Mouse (Mus musculus) left cerebral cortex, postnatal 36 days (tissue): ENCODE measurements at regions not wholly inside any gene's neighbourhood (a gene's known extent, or its start where the extent isn't known, plus 50 kb on each side); places are given as distances from the start of the nearest gene placed in this dataset.

ENCODE experiments used
- DNase-seq, 2 experiments: peaks; one replicate each; pipeline ENCODE4 v3.0.0; 2021 to 2022; ENCODE audit warnings: low spot score in 2 of 2, mixed read lengths in 1 of 2
- intact Hi-C: fragments of 180-260 bp; cut with DNase I; formaldehyde crosslinking; loops from one replicate; pipeline ENCODE4 v1.15.1; 2025

DNA sequence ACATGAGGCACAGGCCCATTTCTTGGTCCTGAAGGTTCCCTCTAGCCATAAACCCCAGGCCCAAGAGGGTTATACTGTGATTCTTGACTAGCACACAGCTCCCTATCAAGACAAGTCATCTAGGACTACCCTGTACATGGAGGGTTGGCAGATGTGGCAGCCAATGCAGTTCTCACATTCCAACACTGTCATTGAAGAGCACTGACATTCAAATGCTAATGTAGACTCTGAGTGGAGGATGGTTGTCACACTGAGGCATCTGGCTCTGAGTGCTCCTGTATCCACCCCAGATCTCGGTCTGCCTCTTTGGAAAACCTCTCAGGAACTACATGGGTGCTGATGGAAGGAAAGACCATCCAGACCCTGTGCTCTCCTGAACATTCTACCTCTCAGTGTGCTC, 900.5 kb upstream of the 1700015G11Rik start:
- intact Hi-C loops: no loop called here
- no peak for DNase-seq

GRCm38 (mm10) chr7:52911279-52911678, 895.8 kb upstream of the 1700015G11Rik start:
- intact Hi-C loops: no loop called here
- DNase-seq: no peak

DNA sequence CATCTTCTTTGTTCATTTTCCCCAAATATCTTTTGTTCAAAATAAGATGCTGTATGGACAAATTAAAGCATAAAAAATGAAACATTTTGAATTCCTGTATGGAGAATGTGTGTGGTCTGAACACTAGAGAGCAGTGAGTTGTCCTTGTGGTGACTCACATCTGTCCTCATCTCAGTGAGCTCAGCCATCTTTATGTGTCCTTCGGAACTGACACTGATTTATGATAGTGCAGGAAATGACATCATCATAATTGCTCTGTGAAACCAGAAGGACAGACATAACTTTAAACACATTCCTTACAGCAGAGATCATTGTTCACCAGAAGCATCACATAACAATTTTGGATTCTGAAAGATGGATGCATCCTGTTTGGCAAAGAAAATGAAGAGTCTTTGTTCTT, 850.2 kb upstream of the 1700015G11Rik start:
- no peak for DNase-seq
- intact Hi-C loops: no loop called here

DNA sequence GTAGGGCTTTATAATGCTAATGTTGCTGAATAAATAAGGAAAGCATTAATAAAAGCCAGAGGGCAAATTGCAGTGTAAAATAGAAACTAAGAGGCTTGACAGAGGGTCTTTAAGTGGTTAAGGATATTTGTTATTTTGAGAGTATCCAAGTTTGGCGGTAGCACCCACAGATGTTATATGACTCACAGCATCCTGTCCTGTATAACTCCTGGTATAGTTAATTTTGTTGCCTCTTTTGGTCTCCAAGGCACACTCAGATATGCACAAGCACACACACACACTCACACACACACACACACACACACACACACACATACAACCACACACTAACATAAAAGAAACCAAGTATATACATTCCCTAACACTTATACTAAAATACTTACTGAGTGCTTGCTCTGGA, 806.8 kb upstream of the 1700015G11Rik start:
- intact Hi-C loops: no loop called here
- DNase-seq: peak; percentile 3 to 5

- intact Hi-C loops: no loop called here
- no peak for DNase-seq
These were observed 792.6 kb upstream of the 1700015G11Rik start for GRCm38 (mm10) chr7:52808178-52808577.
